In genomic region chr13:83567681-83568080, GRCm38 (mm10) we compare ENCODE assay signal across 17 mouse cellular contexts.
DNase-seq lines count a peak whose midpoint lies in the region; ATAC-seq lines count a peak whose summit lies in the region.
"Had no signal": no experiment of that assay in that cellular context is flagged by ENCODE, and none has a peak within 500 bp of the region (broad histone marks: within the 10 kb centered on the region; RNA-seq: fewer than 3 reads in every experiment).

No protein-coding gene starts in this region.

- no peaks in the 10 kb centered on the region for H3K27me3 ChIP-seq in forebrain, embryonic 12.5 days
- no peaks in the 10 kb centered on the region for H3K27me3 ChIP-seq in forebrain, embryonic 10.5 days (ENCODE audit: poor library complexity, severe bottlenecking)
- H3K27me3 ChIP-seq in midbrain, embryonic 11.5 days (ENCODE audit: control insufficient read depth, insufficient read depth, low read length) = no peaks in the 10 kb centered on the region
- H3K27me3 ChIP-seq in midbrain, embryonic 16.5 days (ENCODE audit: control insufficient read depth, insufficient read depth, low read depth, low read length) = no peaks in the 10 kb centered on the region
- no peaks in the 10 kb centered on the region for H3K27me3 ChIP-seq in neural tube, embryonic 14.5 days (ENCODE audit: control insufficient read depth, insufficient read depth, low read length)
- H3K27me3 ChIP-seq: heart, embryonic 15.5 days; limb, embryonic 15.5 days; neural tube, embryonic 12.5 days had no signal

- H3K27ac ChIP-seq in forebrain, embryonic 12.5 days = no peak overlapping the region
- no peak overlapping the region for H3K27ac ChIP-seq in forebrain, embryonic 10.5 days
- no peak overlapping the region for H3K27ac ChIP-seq in midbrain, embryonic 11.5 days (ENCODE audit: low read depth, low read length)
- H3K27ac ChIP-seq in midbrain, embryonic 16.5 days (ENCODE audit: low read length) = no peak overlapping the region
- H3K27ac ChIP-seq in brown adipose tissue, adult 24 weeks (replicated peaks; ENCODE audit: low read depth, low read length) = peak overlapping the region; percentile 33; the same call in 1 of the 2 replicates
- no peak overlapping the region for H3K27ac ChIP-seq in neural tube, embryonic 14.5 days (ENCODE audit: low read depth, low read length)
- H3K27ac ChIP-seq: kidney, postnatal 0 days; limb, embryonic 15.5 days; neural tube, embryonic 12.5 days had no signal

- no peaks in the 10 kb centered on the region for H3K9me3 ChIP-seq in forebrain, embryonic 12.5 days
- no peaks in the 10 kb centered on the region for H3K9me3 ChIP-seq in forebrain, embryonic 10.5 days
- H3K9me3 ChIP-seq in midbrain, embryonic 11.5 days (ENCODE audit: control insufficient read depth, low read length) = no peaks in the 10 kb centered on the region
- no peaks in the 10 kb centered on the region for H3K9me3 ChIP-seq in midbrain, embryonic 16.5 days (replicated peaks; ENCODE audit: control insufficient read depth, low read length, poor library complexity, severe bottlenecking)
- no peaks in the 10 kb centered on the region for H3K9me3 ChIP-seq in neural tube, embryonic 14.5 days (ENCODE audit: control insufficient read depth, low read length)
- H3K9me3 ChIP-seq: heart, embryonic 15.5 days; limb, embryonic 15.5 days; neural tube, embryonic 12.5 days had no signal

- no peak overlapping the region for H3K4me2 ChIP-seq in forebrain, embryonic 12.5 days
- no peak overlapping the region for H3K4me2 ChIP-seq in midbrain, embryonic 11.5 days
- no peak overlapping the region for H3K4me2 ChIP-seq in midbrain, embryonic 16.5 days (ENCODE audit: low read length)
- H3K4me2 ChIP-seq in neural tube, embryonic 14.5 days (ENCODE audit: low read depth, low read length) = no peak overlapping the region
- H3K4me2 ChIP-seq: heart, embryonic 15.5 days; limb, embryonic 15.5 days; neural tube, embryonic 12.5 days had no signal

- H3K36me3 ChIP-seq in forebrain, embryonic 12.5 days (replicated peaks) = no peaks in the 10 kb centered on the region
- no peaks in the 10 kb centered on the region for H3K36me3 ChIP-seq in forebrain, embryonic 10.5 days (replicated peaks)
- no peaks in the 10 kb centered on the region for H3K36me3 ChIP-seq in midbrain, embryonic 11.5 days (ENCODE audit: control insufficient read depth, insufficient read depth, low read length)
- no peaks in the 10 kb centered on the region for H3K36me3 ChIP-seq in midbrain, embryonic 16.5 days (ENCODE audit: control insufficient read depth, insufficient read depth, low read length)
- no peaks in the 10 kb centered on the region for H3K36me3 ChIP-seq in neural tube, embryonic 14.5 days (ENCODE audit: control insufficient read depth, insufficient read depth, low read length)
- H3K36me3 ChIP-seq: heart, embryonic 15.5 days; limb, embryonic 15.5 days; neural tube, embryonic 12.5 days had no signal

- DNase-seq in forebrain, embryonic 10.5 days (ENCODE audit: extremely low spot score, low spot score) = no peak
- DNase-seq in midbrain, embryonic 11.5 days (ENCODE audit: low spot score, missing footprints) = peak; percentile 84
- DNase-seq: cerebellum, postnatal 25 days; gastrocnemius, postnatal 14 days; liver, postnatal 0 days; right cerebral cortex, adult 18-20 months; thymus, postnatal 36 days had no signal

- peaks cover 5% of the 10 kb centered on the region; the same call in 1 of the 2 replicates for H3K4me1 ChIP-seq in forebrain, embryonic 12.5 days
- H3K4me1 ChIP-seq in forebrain, embryonic 10.5 days = peaks cover 24% of the 10 kb centered on the region
- H3K4me1 ChIP-seq in midbrain, embryonic 11.5 days (ENCODE audit: control insufficient read depth, insufficient read depth, low read length) = peaks cover 3% of the 10 kb centered on the region; the same call in 1 of the 2 replicates
- H3K4me1 ChIP-seq in midbrain, embryonic 16.5 days (ENCODE audit: control insufficient read depth, insufficient read depth, low read length) = peaks cover 3% of the 10 kb centered on the region; the same call in 1 of the 2 replicates
- peaks cover 15% of the 10 kb centered on the region for H3K4me1 ChIP-seq in brown adipose tissue, adult 24 weeks (ENCODE audit: control insufficient read depth, insufficient read depth, insufficient read length, low read length)
- H3K4me1 ChIP-seq in neural tube, embryonic 14.5 days (ENCODE audit: control insufficient read depth, insufficient read depth, low read length) = no peaks in the 10 kb centered on the region; the same call in 1 of the 2 replicates
- H3K4me1 ChIP-seq: neural tube, embryonic 12.5 days had no signal

- H3K9ac ChIP-seq in forebrain, embryonic 12.5 days = no peak overlapping the region
- H3K9ac ChIP-seq in midbrain, embryonic 11.5 days (ENCODE audit: low read length) = no peak overlapping the region
- no peak overlapping the region for H3K9ac ChIP-seq in midbrain, embryonic 16.5 days (ENCODE audit: low read depth, low read length)
- H3K9ac ChIP-seq in neural tube, embryonic 14.5 days (replicated peaks; ENCODE audit: low read depth, low read length) = no peak overlapping the region
- H3K9ac ChIP-seq: heart, embryonic 15.5 days; limb, embryonic 15.5 days; liver, postnatal 0 days; neural tube, embryonic 12.5 days had no signal

- no peak overlapping the region for H3K4me3 ChIP-seq in forebrain, embryonic 12.5 days (replicated peaks)
- H3K4me3 ChIP-seq in forebrain, embryonic 10.5 days = no peak overlapping the region
- H3K4me3 ChIP-seq in midbrain, embryonic 11.5 days (ENCODE audit: low read depth, low read length) = no peak overlapping the region
- no peak overlapping the region for H3K4me3 ChIP-seq in midbrain, embryonic 16.5 days (ENCODE audit: low read depth, low read length)
- no peak overlapping the region for H3K4me3 ChIP-seq in brown adipose tissue, adult 24 weeks (ENCODE audit: insufficient read depth, low read depth, low read length)
- H3K4me3 ChIP-seq in neural tube, embryonic 14.5 days (ENCODE audit: low read depth, low read length) = no peak overlapping the region
- H3K4me3 ChIP-seq: heart, embryonic 15.5 days; limb, embryonic 15.5 days; neural tube, embryonic 12.5 days had no signal

- peak; percentile 83; the same call in 1 of the 2 replicates for ATAC-seq in forebrain, embryonic 12.5 days (ENCODE audit: low FRiP score)
- no peak for ATAC-seq in midbrain, embryonic 11.5 days (ENCODE audit: low FRiP score)
- no peak for ATAC-seq in midbrain, embryonic 16.5 days
- ATAC-seq in neural tube, embryonic 14.5 days (ENCODE audit: low read depth) = peak; percentile 35; the same call in 1 of the 2 replicates
- ATAC-seq in granulocyte monocyte progenitor cell, adult 5-6 weeks (replicated peaks; ENCODE audit: poor library complexity, severe bottlenecking) = no peak
- ATAC-seq in frontal cortex, adult (ENCODE audit: low TSS enrichment) = no peak
- ATAC-seq: liver, postnatal 0 days had no signal

- 40% methylated on average over 3 of the region's 3 CpGs for WGBS in forebrain, embryonic 12.5 days
- 60% methylated on average over 3 of the region's 3 CpGs for WGBS in forebrain, embryonic 10.5 days
- WGBS in midbrain, embryonic 11.5 days = 78% methylated on average over 3 of the region's 3 CpGs
- WGBS in midbrain, embryonic 16.5 days = 64% methylated on average over 3 of the region's 3 CpGs
- WGBS in neural tube, embryonic 14.5 days = 52% methylated on average over 3 of the region's 3 CpGs

Comparison
In these comparisons a context has a peak if more than half of its experiments do, and no peak if none do; other contexts are left out.
1. ATAC-seq: peak in forebrain, embryonic 12.5 days (single experiment) and neural tube, embryonic 14.5 days (single experiment); none in midbrain, embryonic 11.5 days (single experiment), midbrain, embryonic 16.5 days (single experiment), granulocyte monocyte progenitor cell, adult 5-6 weeks (single experiment) and frontal cortex, adult (single experiment).